Mouse (Mus musculus) kidney, adult 8-10 months (tissue): ENCODE measurements around the gene Gpsm2.
"Not testable (repeated sequence)": the region's sequence is repeated elsewhere in the genome, so short reads cannot be mapped to it uniquely, and the experiment has no call there.

Experiments used
- DNase-seq, 2 experiments: peaks; one replicate each; pipeline ENCODE4 v3.0.0; 2022

The Gpsm2 gene

GRCm38 (mm10) chr3:108721076-108721991 lies 775 bp downstream of the Gpsm2 start:
- peak; percentile 7 to 21 for DNase-seq

GRCm38 (mm10) chr3:108719761-108720160 lies 2.3 kb downstream of the Gpsm2 start:
- DNase-seq: no peak

GRCm38 (mm10) chr3:108719357-108719756 lies 2.8 kb downstream of the Gpsm2 start:
- no peak for DNase-seq

- DNase-seq: no peak
Observed at GRCm38 (mm10) chr3:108717896-108718502, 4.1 kb downstream of the Gpsm2 start.

GRCm38 (mm10) chr3:108714837-108715236 lies 7.3 kb downstream of the Gpsm2 start:
- DNase-seq: peak; percentile 54 to 78

GRCm38 (mm10) chr3:108713065-108713675 lies 8.9 kb downstream of the Gpsm2 start:
- peak in 1 of 2 experiments; percentile 9 for DNase-seq

GRCm38 (mm10) chr3:108711296-108711695 lies 10.8 kb downstream of the Gpsm2 start:
- no peak for DNase-seq

- no peak for DNase-seq
Observed at GRCm38 (mm10) chr3:108702789-108703188, 19.3 kb downstream of the Gpsm2 start.

- DNase-seq: no peak
Observed at GRCm38 (mm10) chr3:108701256-108701655, 20.9 kb downstream of the Gpsm2 start.

GRCm38 (mm10) chr3:108699786-108700185 lies 22.3 kb downstream of the Gpsm2 start:
- DNase-seq: no peak

- DNase-seq: no peak
Observed at GRCm38 (mm10) chr3:108698662-108699061, 23.4 kb downstream of the Gpsm2 start.

GRCm38 (mm10) chr3:108694321-108694720 lies 27.8 kb downstream of the Gpsm2 start:
- DNase-seq: no peak

- DNase-seq: no peak
Observed at GRCm38 (mm10) chr3:108689979-108690378, 32.1 kb downstream of the Gpsm2 start.

GRCm38 (mm10) chr3:108689446-108689845 lies 32.7 kb downstream of the Gpsm2 start:
- no peak for DNase-seq

- no peak for DNase-seq
Observed at GRCm38 (mm10) chr3:108689015-108689441, 33.1 kb downstream of the Gpsm2 start.

GRCm38 (mm10) chr3:108685701-108686100 lies 36.4 kb downstream of the Gpsm2 start:
- no peak for DNase-seq

- not testable (repeated sequence) for DNase-seq
Observed at GRCm38 (mm10) chr3:108683597-108683996, 38.5 kb downstream of the Gpsm2 start.

GRCm38 (mm10) chr3:108681004-108681403 lies 41.1 kb downstream of the Gpsm2 start:
- no peak for DNase-seq

GRCm38 (mm10) chr3:108676616-108677015 lies 45.5 kb downstream of the Gpsm2 start:
- DNase-seq: no peak

GRCm38 (mm10) chr3:108660941-108661340 lies 61.2 kb downstream of the Gpsm2 start:
- no peak for DNase-seq

GRCm38 (mm10) chr3:108658612-108659011 lies 63.5 kb downstream of the Gpsm2 start:
- DNase-seq: no peak

- DNase-seq: no peak
Observed at GRCm38 (mm10) chr3:108655486-108655885, 66.6 kb downstream of the Gpsm2 start.

- no peak for DNase-seq
Observed at GRCm38 (mm10) chr3:108654566-108654965, 67.5 kb downstream of the Gpsm2 start.
